ENCODE assay signal across 27 mouse cellular contexts in genomic region chr8:99166966-99167365, GRCm38 (mm10).
"Had no signal": no experiment of that assay in that cellular context is flagged by ENCODE, and none has a peak within 500 bp of the region (broad histone marks: within the 10 kb centered on the region; RNA-seq: fewer than 3 reads in every experiment).

No protein-coding gene starts in this region.

- H3K4me2 ChIP-seq: embryonic facial prominence, embryonic 12.5 days; embryonic facial prominence, embryonic 13.5 days; embryonic facial prominence, embryonic 15.5 days; forebrain, embryonic 12.5 days; forebrain, embryonic 13.5 days; forebrain, embryonic 15.5 days had no signal

- H3K36me3 ChIP-seq: embryonic facial prominence, embryonic 10.5 days; embryonic facial prominence, embryonic 12.5 days; embryonic facial prominence, embryonic 13.5 days; embryonic facial prominence, embryonic 15.5 days; forebrain, embryonic 10.5 days; forebrain, embryonic 12.5 days; forebrain, embryonic 15.5 days had no signal

- H3K9ac ChIP-seq: embryonic facial prominence, embryonic 12.5 days; embryonic facial prominence, embryonic 13.5 days; embryonic facial prominence, embryonic 15.5 days; forebrain, embryonic 12.5 days; forebrain, embryonic 13.5 days; forebrain, embryonic 15.5 days; forebrain, postnatal 0 days had no signal

- DNase-seq: cerebellum, adult 9-10 months; cerebellum, adult 9-11 months; cerebellum, postnatal 10 days; cerebellum, postnatal 14 days; cerebellum, postnatal 25 days; cerebellum, postnatal 36 days; embryo, embryonic 11 days; forebrain, postnatal 0 days; gastrocnemius, adult 2 months; gastrocnemius, postnatal 10 days; gastrocnemius, postnatal 14 days; gastrocnemius, postnatal 25 days; gastrocnemius, postnatal 36 days; heart, adult 11 months; heart, adult 18-20 months; heart, adult 2 months had no signal

- H3K4me3 ChIP-seq: embryonic facial prominence, embryonic 10.5 days; embryonic facial prominence, embryonic 12.5 days; embryonic facial prominence, embryonic 13.5 days; embryonic facial prominence, embryonic 15.5 days; erythroblast, embryonic 14.5 days; forebrain, embryonic 10.5 days; forebrain, embryonic 12.5 days; forebrain, embryonic 13.5 days; forebrain, embryonic 15.5 days; gastrocnemius, adult 2 months; heart, adult 2 months had no signal

- H3K9me3 ChIP-seq: embryonic facial prominence, embryonic 10.5 days; embryonic facial prominence, embryonic 12.5 days; embryonic facial prominence, embryonic 13.5 days; embryonic facial prominence, embryonic 15.5 days; forebrain, embryonic 10.5 days; forebrain, embryonic 12.5 days; forebrain, embryonic 13.5 days; forebrain, embryonic 15.5 days had no signal

- H3K27me3 ChIP-seq: embryonic facial prominence, embryonic 12.5 days; embryonic facial prominence, embryonic 13.5 days; embryonic facial prominence, embryonic 15.5 days; forebrain, embryonic 12.5 days; forebrain, embryonic 13.5 days; forebrain, embryonic 15.5 days had no signal

- ATAC-seq: forebrain, embryonic 13.5 days; forebrain, embryonic 14.5 days; forebrain, embryonic 15.5 days; forebrain, embryonic 16.5 days; forebrain, postnatal 0 days had no signal

- H3K27ac ChIP-seq: embryonic facial prominence, embryonic 10.5 days; embryonic facial prominence, embryonic 12.5 days; embryonic facial prominence, embryonic 13.5 days; embryonic facial prominence, embryonic 15.5 days; forebrain, embryonic 10.5 days; forebrain, embryonic 12.5 days; forebrain, embryonic 13.5 days; forebrain, embryonic 15.5 days; gastrocnemius, adult 2 months; heart, adult 2 months had no signal

- H3K4me1 ChIP-seq: embryonic facial prominence, embryonic 10.5 days; embryonic facial prominence, embryonic 12.5 days; embryonic facial prominence, embryonic 13.5 days; embryonic facial prominence, embryonic 15.5 days; forebrain, embryonic 10.5 days; forebrain, embryonic 12.5 days; forebrain, embryonic 13.5 days; forebrain, embryonic 15.5 days had no signal
